Comparison of ENCODE assay signal across 7 mouse cellular contexts in the genomic region with DNA sequence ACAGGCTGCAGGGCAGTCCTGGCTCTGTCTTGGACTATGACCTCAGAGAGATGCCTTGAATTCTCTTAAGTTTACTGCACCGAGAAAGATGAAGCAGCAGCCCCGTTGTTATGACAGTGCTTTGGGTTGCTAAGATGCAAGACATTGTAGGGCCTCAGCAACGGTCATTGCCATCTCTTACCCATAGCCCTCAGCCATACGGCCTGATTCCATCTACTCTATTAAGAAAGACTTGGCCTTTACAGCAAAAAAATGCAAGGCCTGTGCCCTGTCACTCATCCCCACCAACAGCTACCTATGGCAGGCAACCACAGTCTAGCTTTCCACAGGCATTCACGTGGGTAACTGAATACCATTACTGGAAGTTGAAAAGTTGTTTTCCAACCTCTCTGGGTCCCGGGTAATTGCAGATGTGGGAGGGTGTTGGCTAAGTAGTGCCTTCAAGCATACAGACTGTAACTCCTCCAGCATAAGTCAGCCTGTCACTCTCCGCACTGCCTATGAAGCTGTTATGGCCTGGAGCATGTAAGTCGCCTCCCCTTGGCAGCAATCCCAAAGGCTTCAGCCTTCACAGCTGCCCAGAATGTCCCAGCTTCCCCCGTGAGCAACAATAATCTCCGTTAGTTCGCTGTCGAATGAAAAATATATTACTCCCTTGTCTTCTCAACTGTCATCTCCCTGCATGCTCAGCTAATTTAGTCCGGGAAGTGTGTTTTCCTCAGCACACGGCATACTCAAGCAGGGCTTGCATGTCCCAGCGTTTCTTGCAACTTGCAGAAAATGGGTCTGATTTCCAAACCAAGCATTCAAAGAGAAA.
DNase-seq lines count a peak whose midpoint lies in the region; ATAC-seq and TF ChIP-seq lines count a peak whose summit lies in the region.

No protein-coding gene starts in this region.

- WGBS in lung, embryonic 15.5 days: 40% methylated on average over 15 of the region's 15 CpGs
- WGBS in lung, adult 2 months: 55% methylated on average over 15 of the region's 15 CpGs
- 45% methylated on average over 15 of the region's 15 CpGs for whole genome bisulfite sequencing in forebrain, embryonic 15.5 days
- 31% methylated on average over 15 of the region's 15 CpGs for WGBS in heart, postnatal 0 days

- TF ChIP-seq EP300 in heart, postnatal 0 days (IDR thresholded peaks at IDR 0.05; ENCODE audit: low read depth): no peak

- no peaks in the 10 kb centered on the region for H3K9me3 ChIP-seq in lung, embryonic 15.5 days
- H3K9me3 ChIP-seq in forebrain, embryonic 15.5 days: no peaks in the 10 kb centered on the region
- H3K9me3 ChIP-seq in heart, postnatal 0 days (replicated peaks; ENCODE audit: control insufficient read depth, low read length): no peaks in the 10 kb centered on the region

- H3K27me3 ChIP-seq in lung, embryonic 15.5 days: no peaks in the 10 kb centered on the region; the same call in 1 of the 2 replicates
- no peaks in the 10 kb centered on the region for H3K27me3 ChIP-seq in forebrain, embryonic 15.5 days
- H3K27me3 ChIP-seq in heart, postnatal 0 days (ENCODE audit: control insufficient read depth, insufficient read depth, low read length): no peaks in the 10 kb centered on the region

- H3K4me2 ChIP-seq in lung, embryonic 15.5 days: peak overlapping the region; percentile 44
- no peak overlapping the region for H3K4me2 ChIP-seq in forebrain, embryonic 15.5 days (replicated peaks)
- peak overlapping the region; percentile 63 for H3K4me2 ChIP-seq in heart, postnatal 0 days (ENCODE audit: low read depth, low read length)

- ATAC-seq in lung, embryonic 15.5 days (ENCODE audit: borderline replicate concordance, extremely low read depth, low FRiP score, low TSS enrichment): peak; percentile 94
- peak; percentile 74 for ATAC-seq in forebrain, embryonic 15.5 days (replicated peaks)
- ATAC-seq in heart, postnatal 0 days (ENCODE audit: insufficient read depth, low read depth): peak; percentile 84

- 0 out of 2 replicates have a peak overlapping the region, but pooled peaks have one; percentile 9 for H3K27ac ChIP-seq in lung, embryonic 15.5 days
- 0 out of 2 replicates have a peak overlapping the region, but pooled peaks have one; percentile 48 for H3K27ac ChIP-seq in forebrain, embryonic 15.5 days (replicated peaks)
- peak overlapping the region; percentile 35; the same call in 1 of the 2 replicates for H3K27ac ChIP-seq in heart, postnatal 0 days (ENCODE audit: low read depth)

- H3K4me3 ChIP-seq in lung, embryonic 15.5 days: no peak overlapping the region
- no peak overlapping the region for H3K4me3 ChIP-seq in lung, adult 2 months (replicated peaks; ENCODE audit: extremely low read depth, low read depth, low read length)
- H3K4me3 ChIP-seq in forebrain, embryonic 15.5 days: no peak overlapping the region
- H3K4me3 ChIP-seq in heart, postnatal 0 days (ENCODE audit: low read depth, low read length): peak overlapping the region; percentile 30

- no peaks in the 10 kb centered on the region; the same call in 1 of the 2 replicates for H3K4me1 ChIP-seq in lung, embryonic 15.5 days
- H3K4me1 ChIP-seq in lung, adult 2 months (ENCODE audit: control insufficient read depth, insufficient read depth, low read length): no peaks in the 10 kb centered on the region
- peaks cover 12% of the 10 kb centered on the region for H3K4me1 ChIP-seq in forebrain, embryonic 15.5 days
- H3K4me1 ChIP-seq in heart, postnatal 0 days (ENCODE audit: control insufficient read depth, insufficient read depth): peaks cover 9% of the 10 kb centered on the region; the same call in 1 of the 2 replicates

- no peak overlapping the region for H3K9ac ChIP-seq in lung, embryonic 15.5 days
- no peak overlapping the region for H3K9ac ChIP-seq in forebrain, embryonic 15.5 days (replicated peaks)
- peak overlapping the region; percentile 47 for H3K9ac ChIP-seq in heart, postnatal 0 days (replicated peaks; ENCODE audit: low read depth, low read length)

- H3K36me3 ChIP-seq in lung, embryonic 15.5 days: no peaks in the 10 kb centered on the region
- no peaks in the 10 kb centered on the region for H3K36me3 ChIP-seq in forebrain, embryonic 15.5 days
- H3K36me3 ChIP-seq in heart, postnatal 0 days (replicated peaks; ENCODE audit: control insufficient read depth, insufficient read depth, low read length): no peaks in the 10 kb centered on the region

- no peak for TF ChIP-seq POLR2A in lung, adult 2 months (IDR thresholded peaks at IDR 0.05; ENCODE audit: borderline replicate concordance, extremely low read depth, low read depth, low read length)

- TF ChIP-seq CTCF in lung, adult 2 months (IDR thresholded peaks at IDR 0.05; ENCODE audit: insufficient read depth, low read length): no peak
- TF ChIP-seq CTCF in heart, postnatal 0 days (IDR thresholded peaks at IDR 0.05; ENCODE audit: low read depth): no peak

- no peak for DNase-seq in lung, adult 2 months
- peak; percentile 73 for DNase-seq in heart, postnatal 0 days (ENCODE audit: low spot score)
- DNase-seq in kidney, postnatal 36 days: peak; percentile 20 to 37
- DNase-seq in ovary, postnatal 36 days (ENCODE audit: low spot score): peak; percentile 32
- DNase-seq in c-Kit-positive CD71-positive TER-119-positive erythroid progenitor cells, embryonic 14.5 days (ENCODE audit: low spot score): no peak

Comparison
In these comparisons a context has a peak if more than half of its experiments do, and no peak if none do; other contexts are left out.
1. DNase-seq: peak in heart, postnatal 0 days (single experiment), kidney, postnatal 36 days (2 of 2) and ovary, postnatal 36 days (single experiment); none in lung, adult 2 months (single experiment) and c-Kit-positive CD71-positive TER-119-positive erythroid progenitor cells, embryonic 14.5 days (single experiment).
2. Peak in every context shown above with its lines, with median percentiles within 50 percentile points of each other: ATAC-seq and H3K27ac ChIP-seq.